Mouse (Mus musculus): ENCODE measurements at regions not wholly inside any gene's neighbourhood (a gene's known extent, or its start where the extent isn't known, plus 50 kb on each side); places are given as distances from the start of the nearest gene placed in this dataset.

DNA sequence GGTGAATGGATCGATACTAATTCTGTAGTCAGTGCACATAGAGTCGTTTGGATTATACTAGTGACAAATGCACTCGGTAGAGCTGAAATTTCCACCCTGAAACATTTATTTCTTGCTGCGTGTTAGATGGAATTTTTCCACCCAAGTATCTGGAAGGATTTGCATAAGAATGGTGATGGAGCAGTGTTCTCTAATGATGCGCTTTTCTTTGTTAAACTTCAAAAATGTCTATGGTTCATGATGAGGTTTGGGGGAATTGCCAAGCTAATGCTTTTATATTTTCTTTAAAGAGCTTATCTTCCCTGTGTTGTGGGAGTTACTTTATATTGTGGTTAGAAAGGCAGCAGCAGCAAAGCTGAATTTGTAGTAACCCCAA, 125.9 kb downstream of the Tmem38b start:
- H3K27ac ChIP-seq (ENCODE audit: low read length) = peak overlapping the region; percentile 12; the same call in 1 of the 2 replicates
- 20% methylated on average over 5 of the region's 5 CpGs for WGBS

DNA sequence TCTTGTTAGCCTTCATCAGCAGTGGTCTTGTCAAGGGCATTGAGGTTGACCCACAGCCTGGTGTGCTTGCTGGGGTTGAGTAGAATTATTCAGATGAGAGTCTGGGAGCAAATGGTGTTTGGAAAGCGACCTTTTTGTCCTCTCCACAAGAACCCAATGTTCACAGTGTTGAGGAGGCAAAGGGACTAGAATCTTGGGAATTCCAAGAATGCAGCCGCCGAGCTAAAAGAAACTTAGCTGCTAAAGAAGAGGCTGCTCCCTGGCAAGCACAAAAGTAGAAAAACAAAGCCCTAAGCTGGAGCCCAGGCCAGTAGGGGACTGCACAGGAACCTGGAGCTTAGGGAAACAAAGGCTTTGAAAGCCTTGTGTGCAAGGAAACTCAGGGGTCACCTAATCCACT, 126.4 kb downstream of the Tmem38b start:
- no peak for ATAC-seq
- H3K9me3 ChIP-seq (ENCODE audit: control insufficient read depth, low read length) = no peaks in the 10 kb centered on the region
- H3K4me3 ChIP-seq (replicated peaks; ENCODE audit: low read length) = no peak overlapping the region
- H3K4me1 ChIP-seq (replicated peaks; ENCODE audit: control insufficient read depth, insufficient read depth, low read length) = peaks cover 13% of the 10 kb centered on the region
- no peaks in the 10 kb centered on the region for H3K36me3 ChIP-seq (ENCODE audit: control insufficient read depth, insufficient read depth)
- H3K4me2 ChIP-seq (ENCODE audit: low read length) = no peak overlapping the region
- no peak overlapping the region for H3K9ac ChIP-seq (replicated peaks; ENCODE audit: low read depth, low read length)
- peak overlapping the region; percentile 12 for H3K27ac ChIP-seq (ENCODE audit: low read length)
- no peaks in the 10 kb centered on the region for H3K27me3 ChIP-seq (replicated peaks; ENCODE audit: control insufficient read depth, insufficient read depth, low read length)
- WGBS = 10% methylated on average over 3 of the region's 3 CpGs

More for the DNA sequence above, 125.9 kb downstream of the Tmem38b start:
- H3K27me3 ChIP-seq (replicated peaks; ENCODE audit: control insufficient read depth, insufficient read depth, low read length) = no peaks in the 10 kb centered on the region
- ATAC-seq = no peak
- H3K9me3 ChIP-seq (ENCODE audit: control insufficient read depth, low read length) = no peaks in the 10 kb centered on the region
- no peak overlapping the region for H3K4me3 ChIP-seq (replicated peaks; ENCODE audit: low read length)
- H3K9ac ChIP-seq (replicated peaks; ENCODE audit: low read depth, low read length) = no peak overlapping the region
- peak overlapping the region; percentile 11 for H3K4me2 ChIP-seq (ENCODE audit: low read length)
- H3K36me3 ChIP-seq (ENCODE audit: control insufficient read depth, insufficient read depth) = no peaks in the 10 kb centered on the region
- peaks cover 13% of the 10 kb centered on the region for H3K4me1 ChIP-seq (replicated peaks; ENCODE audit: control insufficient read depth, insufficient read depth, low read length)

DNA sequence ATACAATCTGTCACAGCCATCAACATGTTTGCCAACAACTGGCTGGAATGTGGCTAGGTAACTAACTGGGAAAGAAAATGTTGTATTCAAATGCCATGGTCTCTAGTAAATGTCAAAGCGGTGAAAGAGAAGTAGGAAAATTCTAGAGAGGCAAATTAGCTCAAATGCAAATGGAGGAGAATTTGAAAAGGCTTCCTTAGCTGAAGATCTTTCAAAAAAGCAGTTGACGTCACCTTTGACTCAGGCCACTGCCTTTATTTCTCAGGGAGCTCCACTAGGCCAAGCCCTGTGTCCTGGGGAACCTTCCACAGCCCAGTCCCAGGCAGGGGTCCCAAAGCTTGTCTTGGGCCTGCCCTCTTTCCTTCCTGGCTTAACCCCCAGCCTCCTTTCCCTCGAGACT, 136.6 kb downstream of the Tmem38b start:
- Histone ChIP-seq H3K9ac (replicated peaks; ENCODE audit: low read depth, low read length) (no peak overlapping the region), H3K4me3 (replicated peaks; ENCODE audit: low read length) (no peak overlapping the region), H3K27ac (ENCODE audit: low read length) (no peak overlapping the region), H3K27me3 (replicated peaks; ENCODE audit: control insufficient read depth, insufficient read depth, low read length) (no peaks in the 10 kb centered on the region), H3K36me3 (ENCODE audit: control insufficient read depth, insufficient read depth) (no peaks in the 10 kb centered on the region), H3K9me3 (ENCODE audit: control insufficient read depth, low read length) (0 out of 2 replicates have a peak, but pooled peaks cover 3% of the 10 kb centered on the region), H3K4me2 (ENCODE audit: low read length) (no peak overlapping the region), H3K4me1 (replicated peaks; ENCODE audit: control insufficient read depth, insufficient read depth, low read length) (0 out of 2 replicates have a peak, but pooled peaks cover 3% of the 10 kb centered on the region)
- WGBS = 44% methylated on average over 3 of the region's 3 CpGs
- ATAC-seq = no peak

GRCm38 (mm10) chr4:53970461-53970860, 144.6 kb downstream of the Tmem38b start:
- Histone ChIP-seq H3K36me3 (ENCODE audit: control insufficient read depth, insufficient read depth) (no peaks in the 10 kb centered on the region), H3K27ac (ENCODE audit: low read length) (no peak overlapping the region), H3K27me3 (replicated peaks; ENCODE audit: control insufficient read depth, insufficient read depth, low read length) (no peaks in the 10 kb centered on the region), H3K9me3 (ENCODE audit: control insufficient read depth, low read length) (0 out of 2 replicates have a peak, but pooled peaks cover 3% of the 10 kb centered on the region), H3K4me1 (replicated peaks; ENCODE audit: control insufficient read depth, insufficient read depth, low read length) (no peaks in the 10 kb centered on the region), H3K4me3 (replicated peaks; ENCODE audit: low read length) (no peak overlapping the region), H3K9ac (replicated peaks; ENCODE audit: low read depth, low read length) (no peak overlapping the region), H3K4me2 (ENCODE audit: low read length) (no peak overlapping the region)
- ATAC-seq = no peak

DNA sequence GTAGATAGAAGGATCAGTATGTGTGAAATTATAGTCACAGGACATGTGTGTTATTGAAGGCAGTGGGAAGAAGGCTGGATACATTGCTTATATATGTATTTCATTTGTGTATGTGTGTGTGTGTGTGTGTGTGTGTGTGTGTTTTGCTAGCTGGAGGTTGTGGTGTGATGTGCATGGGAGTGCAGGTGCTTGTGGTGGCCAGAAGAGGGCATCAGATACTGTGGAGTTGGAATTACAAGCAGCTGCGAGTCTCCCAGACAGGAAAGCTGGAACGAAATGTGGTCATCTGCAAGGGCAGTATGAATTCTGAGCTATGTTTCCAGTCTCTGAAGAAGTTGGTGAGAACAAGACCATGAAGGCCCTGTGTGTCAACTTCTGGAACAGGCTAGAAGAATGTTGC, 145.1 kb downstream of the Tmem38b start:
- no peak overlapping the region for H3K27ac ChIP-seq (ENCODE audit: low read length)
- H3K4me3 ChIP-seq (replicated peaks; ENCODE audit: low read length) = no peak overlapping the region
- WGBS = 91% methylated on average over 2 of the region's 2 CpGs
- no peak overlapping the region for H3K4me2 ChIP-seq (ENCODE audit: low read length)
- H3K36me3 ChIP-seq (ENCODE audit: control insufficient read depth, insufficient read depth) = no peaks in the 10 kb centered on the region
- H3K9me3 ChIP-seq (ENCODE audit: control insufficient read depth, low read length) = 0 out of 2 replicates have a peak, but pooled peaks cover 3% of the 10 kb centered on the region
- no peak for ATAC-seq
- H3K27me3 ChIP-seq (replicated peaks; ENCODE audit: control insufficient read depth, insufficient read depth, low read length) = no peaks in the 10 kb centered on the region
- H3K4me1 ChIP-seq (replicated peaks; ENCODE audit: control insufficient read depth, insufficient read depth, low read length) = no peaks in the 10 kb centered on the region
- no peak overlapping the region for H3K9ac ChIP-seq (replicated peaks; ENCODE audit: low read depth, low read length)

- 76% methylated on average over 12 of the region's 12 CpGs for WGBS
- Histone ChIP-seq H3K27ac (ENCODE audit: low read length) (no peak overlapping the region), H3K36me3 (ENCODE audit: control insufficient read depth, insufficient read depth) (no peaks in the 10 kb centered on the region), H3K9me3 (ENCODE audit: control insufficient read depth, low read length) (no peaks in the 10 kb centered on the region), H3K27me3 (replicated peaks; ENCODE audit: control insufficient read depth, insufficient read depth, low read length) (no peaks in the 10 kb centered on the region), H3K9ac (replicated peaks; ENCODE audit: low read depth, low read length) (no peak overlapping the region), H3K4me1 (replicated peaks; ENCODE audit: control insufficient read depth, insufficient read depth, low read length) (no peaks in the 10 kb centered on the region), H3K4me2 (ENCODE audit: low read length) (no peak overlapping the region), H3K4me3 (replicated peaks; ENCODE audit: low read length) (no peak overlapping the region)
- no peak for ATAC-seq
These were observed 150.3 kb downstream of the Tmem38b start for GRCm38 (mm10) chr4:53976036-53976638.

DNA sequence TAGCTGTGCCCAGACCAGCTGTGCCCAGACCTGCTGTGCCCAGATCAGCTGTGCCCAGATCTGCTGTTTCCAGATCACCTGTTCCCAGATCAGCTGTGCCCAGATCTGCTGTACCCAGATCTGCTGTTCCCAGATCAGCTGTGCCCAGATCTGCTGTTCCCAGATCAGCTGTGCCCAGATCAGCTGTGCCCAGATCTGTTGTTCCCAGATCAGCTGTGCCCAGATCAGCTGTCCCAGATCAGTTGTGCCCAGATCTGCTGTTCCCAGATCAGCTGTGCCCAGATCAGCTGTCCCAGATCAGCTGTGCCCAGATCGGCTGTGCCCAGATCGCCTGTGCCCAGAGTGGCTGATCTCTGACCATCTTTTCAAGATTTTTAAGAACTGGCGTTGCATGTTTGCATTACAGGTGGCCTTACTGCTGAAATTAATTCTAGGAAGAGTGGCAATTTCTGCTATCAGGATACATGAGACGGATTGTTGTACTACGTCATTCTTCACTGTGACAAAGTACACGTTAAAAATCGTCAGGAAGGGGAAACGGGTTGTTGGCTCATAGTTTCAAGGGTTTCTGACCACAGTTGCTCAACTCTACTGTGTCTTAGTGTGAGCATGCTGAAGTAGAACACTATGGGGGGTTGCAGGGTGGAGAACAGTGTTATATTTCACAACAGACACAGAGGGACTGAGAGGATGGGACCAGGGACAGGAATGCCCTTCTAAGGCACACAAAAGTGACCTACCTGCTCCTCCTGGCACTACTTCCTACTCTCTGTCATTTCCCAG, 160.9 kb downstream of the Tmem38b start:
- Histone ChIP-seq H3K9me3 (ENCODE audit: control insufficient read depth, low read length) (no peaks in the 10 kb centered on the region), H3K4me3 (replicated peaks; ENCODE audit: low read length) (no peak overlapping the region), H3K4me1 (replicated peaks; ENCODE audit: control insufficient read depth, insufficient read depth, low read length) (no peaks in the 10 kb centered on the region), H3K4me2 (ENCODE audit: low read length) (no peak overlapping the region), H3K27me3 (replicated peaks; ENCODE audit: control insufficient read depth, insufficient read depth, low read length) (no peaks in the 10 kb centered on the region), H3K27ac (ENCODE audit: low read length) (no peak overlapping the region), H3K9ac (replicated peaks; ENCODE audit: low read depth, low read length) (no peak overlapping the region), H3K36me3 (ENCODE audit: control insufficient read depth, insufficient read depth) (no peaks in the 10 kb centered on the region)
- WGBS = 93% methylated on average over 8 of the region's 8 CpGs
- no peak for ATAC-seq

DNA sequence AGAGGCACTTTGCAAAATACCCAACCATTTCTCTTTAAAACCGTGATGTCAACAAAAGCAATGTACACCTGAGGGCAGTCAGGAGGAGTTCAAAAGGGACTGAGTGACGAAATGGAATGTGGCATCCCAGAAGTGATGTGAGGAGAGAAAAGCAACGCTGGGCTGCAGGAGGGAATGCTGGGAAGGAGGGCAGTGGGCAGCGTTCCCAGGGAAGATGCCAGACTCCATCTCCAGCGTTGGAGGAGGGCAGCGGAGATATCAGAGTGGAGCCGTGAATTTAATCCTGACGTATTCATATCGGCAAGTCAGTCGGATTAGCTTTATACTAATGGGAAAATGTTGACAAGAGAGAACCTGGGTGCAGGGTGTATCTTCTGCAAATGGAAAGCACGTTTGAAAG, 161.7 kb downstream of the Tmem38b start:
- ATAC-seq = no peak
- H3K9ac ChIP-seq (replicated peaks; ENCODE audit: low read depth, low read length) = no peak overlapping the region
- no peak overlapping the region for H3K4me3 ChIP-seq (replicated peaks; ENCODE audit: low read length)
- H3K9me3 ChIP-seq (ENCODE audit: control insufficient read depth, low read length) = no peaks in the 10 kb centered on the region
- no peaks in the 10 kb centered on the region for H3K27me3 ChIP-seq (replicated peaks; ENCODE audit: control insufficient read depth, insufficient read depth, low read length)
- no peak overlapping the region for H3K4me2 ChIP-seq (ENCODE audit: low read length)
- H3K36me3 ChIP-seq (ENCODE audit: control insufficient read depth, insufficient read depth) = no peaks in the 10 kb centered on the region
- no peak overlapping the region for H3K27ac ChIP-seq (ENCODE audit: low read length)
- WGBS = 81% methylated on average over 11 of the region's 11 CpGs
- no peaks in the 10 kb centered on the region for H3K4me1 ChIP-seq (replicated peaks; ENCODE audit: control insufficient read depth, insufficient read depth, low read length)

DNA sequence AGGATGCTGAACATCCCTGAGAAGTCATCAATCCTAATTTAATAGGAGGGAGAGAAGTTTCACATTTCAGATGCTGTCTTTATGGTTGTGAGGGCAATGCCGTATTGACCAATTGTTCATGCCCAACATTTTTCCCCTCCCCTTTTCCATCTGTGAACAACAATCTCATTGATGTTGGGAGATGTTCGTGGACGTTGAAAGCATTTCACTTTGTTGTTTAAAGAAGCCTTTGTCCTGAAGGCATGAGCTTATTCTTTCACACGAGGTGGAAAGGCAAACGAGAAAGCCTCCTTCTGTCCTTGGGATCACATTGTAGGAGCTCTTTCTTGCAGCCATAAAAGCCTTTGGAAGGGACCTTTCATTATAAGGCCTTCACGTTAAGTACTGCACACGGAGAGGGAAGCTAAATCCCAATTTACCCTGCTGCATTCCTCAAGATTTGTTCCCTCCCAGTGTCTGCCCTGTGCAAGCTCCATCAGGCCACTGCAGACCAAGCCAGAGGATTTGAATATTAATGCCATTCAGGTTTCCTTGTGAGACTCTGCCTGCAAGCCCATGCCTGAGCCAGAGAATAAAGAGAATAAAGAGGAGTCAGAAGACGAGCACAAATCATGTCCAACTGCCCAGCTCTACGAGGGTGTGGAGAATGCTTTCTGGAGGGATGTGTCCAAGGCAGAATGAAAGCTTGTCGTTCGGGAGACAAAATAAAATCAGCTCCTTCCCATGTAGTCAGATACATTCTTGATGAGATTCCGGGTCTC, 195.4 kb downstream of the Tmem38b start:
- H3K27me3 ChIP-seq (replicated peaks; ENCODE audit: control insufficient read depth, insufficient read depth, low read length) = no peaks in the 10 kb centered on the region
- peak overlapping the region; percentile 54 for H3K27ac ChIP-seq (ENCODE audit: low read length)
- H3K4me1 ChIP-seq (replicated peaks; ENCODE audit: control insufficient read depth, insufficient read depth, low read length) = peaks cover 13% of the 10 kb centered on the region
- peak overlapping the region; percentile 35 for H3K9ac ChIP-seq (replicated peaks; ENCODE audit: low read depth, low read length)
- no peak overlapping the region for H3K4me3 ChIP-seq (replicated peaks; ENCODE audit: low read length)
- peak; percentile 78 for ATAC-seq
- 6% methylated on average over 12 of the region's 12 CpGs for WGBS
- H3K36me3 ChIP-seq (ENCODE audit: control insufficient read depth, insufficient read depth) = no peaks in the 10 kb centered on the region
- no peaks in the 10 kb centered on the region for H3K9me3 ChIP-seq (ENCODE audit: control insufficient read depth, low read length)
- H3K4me2 ChIP-seq (ENCODE audit: low read length) = peak overlapping the region; percentile 33

Measured in forebrain, embryonic 16.5 days (tissue).